Mouse (Mus musculus) gastrocnemius, postnatal 25 days (tissue): ENCODE results near the gene Slc9a3r2. TPM values are rescaled to one million over a fixed set of nuclear protein-coding genes. Genes with fewer than 3 reads are reported as not detected.

Experiments used
- DNase-seq: peaks from one replicate; pipeline ENCODE4 v3.0.0; 2022
- microRNA-seq, 2 experiments: library from miRNA; unstranded; fragments of <30 nt; microRNA quantifications; one replicate each; pipeline ENCODE4 v1.2.0; 2021; ENCODE audit warnings: borderline replicate concordance in 2 of 2
- total RNA-seq, 2 experiments: library from RNA; stranded (reverse); gene quantifications; 1 replicate in 1 of 2; 2 replicates in 1 of 2; pipeline ENCODE4 v1.2.3; 2021

Slc9a3r2 gene
- total RNA-seq, 2 experiments from 2014 or later, result 36.6 to 41.8 TPM

DNA sequence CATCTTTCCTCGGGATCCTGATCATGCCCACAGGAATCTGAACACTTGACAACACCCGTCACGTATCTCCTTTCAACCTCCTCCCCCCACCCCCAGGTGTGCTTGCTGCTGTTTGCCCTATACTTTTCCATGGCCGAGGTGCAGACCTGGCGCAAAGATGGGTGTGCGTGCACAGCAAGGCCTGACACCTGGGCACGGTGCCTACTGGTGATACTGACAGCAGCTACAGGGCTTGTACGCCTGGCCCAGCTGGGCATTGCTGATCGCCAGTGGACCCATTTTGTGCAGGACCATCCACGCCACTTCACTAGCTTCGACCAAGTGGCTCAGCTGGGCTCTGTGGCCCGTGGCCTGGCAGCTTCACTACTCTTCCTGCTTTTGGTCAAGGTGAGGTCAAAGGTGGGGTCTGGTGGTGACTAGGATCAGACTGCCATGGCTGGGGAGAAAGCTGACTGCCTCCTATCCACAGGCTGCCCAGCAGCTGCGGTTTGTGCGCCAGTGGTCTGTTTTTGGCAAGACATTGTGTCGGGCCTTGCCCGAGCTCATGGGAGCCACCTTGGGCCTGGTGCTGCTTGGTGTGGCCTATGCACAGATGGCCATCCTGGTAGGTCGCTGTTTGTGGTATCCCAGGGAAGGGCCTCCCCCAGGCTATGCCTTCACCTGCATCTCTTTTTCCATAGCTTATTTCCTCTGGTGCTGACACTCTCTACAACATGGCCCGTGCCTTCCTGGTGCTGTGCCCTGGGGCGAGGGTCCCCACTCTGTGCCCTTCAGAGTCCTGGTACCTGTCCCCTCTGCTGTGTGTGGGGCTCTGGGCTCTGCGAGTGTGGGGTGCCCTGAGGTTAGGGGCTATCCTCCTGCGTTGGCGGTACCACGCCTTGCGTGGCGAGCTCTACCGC lies 55.9 kb downstream of the Slc9a3r2 start:
- no peak for DNase-seq

DNA sequence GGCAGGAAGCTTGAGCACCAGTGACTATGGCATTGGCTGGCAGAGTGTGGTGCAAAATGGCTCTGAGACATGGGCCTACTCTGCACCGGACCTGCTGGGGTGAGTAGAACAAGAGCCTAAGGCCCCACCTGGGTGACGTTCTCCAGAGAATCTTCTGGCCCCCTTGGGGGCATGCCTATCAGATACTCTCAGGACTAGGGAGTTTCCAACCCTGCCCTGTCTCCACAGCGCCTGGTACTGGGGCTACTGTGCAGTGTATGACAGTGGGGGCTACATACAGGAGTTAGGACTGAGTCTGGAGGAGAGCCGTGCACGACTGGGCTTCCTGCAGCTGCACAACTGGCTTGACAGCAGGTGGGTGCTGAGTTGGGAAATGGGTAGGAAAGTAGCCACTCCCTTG lies 56.9 kb downstream of the Slc9a3r2 start:
- no peak for DNase-seq

DNA sequence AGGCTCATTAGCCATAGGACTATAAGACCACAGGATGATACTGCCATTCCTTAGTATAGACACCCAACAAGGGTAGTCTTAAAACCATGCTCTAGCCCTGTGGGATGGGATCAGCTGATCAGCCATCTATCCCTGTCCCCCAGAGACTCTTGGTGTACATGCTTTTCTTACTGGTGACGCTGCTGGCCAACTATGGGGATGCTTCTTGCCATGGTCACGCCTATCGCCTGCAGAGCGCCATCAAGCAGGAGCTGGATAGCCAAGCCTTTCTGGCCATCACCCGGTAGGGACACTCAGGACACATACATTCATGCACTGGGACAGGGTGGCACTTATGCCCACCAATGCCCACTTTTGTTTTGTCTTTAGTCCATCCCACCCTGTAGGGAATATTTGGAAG lies 58.4 kb downstream of the Slc9a3r2 start:
- DNase-seq, result no peak

DNA sequence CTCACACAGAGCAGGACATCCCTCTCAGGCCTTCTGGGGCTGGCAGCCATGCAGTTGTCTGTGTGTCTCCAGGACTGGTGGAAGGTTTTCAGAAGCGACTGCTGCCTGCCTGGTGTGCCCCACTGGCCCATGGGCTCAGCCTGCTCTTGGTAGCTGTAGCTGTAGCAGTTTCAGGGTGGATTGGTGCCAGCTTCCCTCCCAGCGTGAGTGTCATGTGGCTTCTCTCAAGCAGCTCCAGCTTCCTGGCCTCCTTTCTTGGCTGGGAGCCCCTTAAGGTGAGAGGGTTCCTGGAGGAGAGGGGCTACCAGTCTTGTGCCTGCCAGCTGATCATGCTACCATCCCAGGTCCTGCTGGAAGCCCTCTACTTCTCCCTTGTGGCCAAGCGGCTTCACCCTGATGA lies 59.2 kb downstream of the Slc9a3r2 start:
- no peak for DNase-seq

Small RNA genes within 50 kb of the gene (microRNA-seq; reads per million reads assigned to microRNA genes)
- 0 reads per million in 2 experiments for gene Gm24589

Other genes with a start within 250 kb of the Slc9a3r2 start
- 10 to 100 TPM; 47.3 to 50.6 TPM for gene Rnps1, start 235.8 kb downstream of the Slc9a3r2 start, total RNA-seq
- 100 to 1,000 TPM; 134 to 161 TPM for gene Eci1, start 223.7 kb downstream of the Slc9a3r2 start, total RNA-seq
- 1 to 10 TPM; 1.0 to 1.5 TPM for gene Dnase1l2, start 207.2 kb downstream of the Slc9a3r2 start, total RNA-seq
- 10 to 100 TPM in 1 of 2 experiments, 1 to 10 TPM in 1; 9.4 to 10.2 TPM for gene E4f1, start 180.0 kb downstream of the Slc9a3r2 start, total RNA-seq
- 10 to 100 TPM; 50.8 to 55.0 TPM for gene Pgp, start 179.9 kb downstream of the Slc9a3r2 start, total RNA-seq
- gene Bricd5, start 176.4 kb downstream of the Slc9a3r2 start, total RNA-seq, result not detected
- 10 to 100 TPM; 10.5 to 11.7 TPM for gene Mlst8, start 171.2 kb downstream of the Slc9a3r2 start, total RNA-seq
- under 1 TPM; 0.10 to 0.11 TPM for gene Caskin1, start 161.7 kb downstream of the Slc9a3r2 start, total RNA-seq
- 10 to 100 TPM; 33.2 to 36.7 TPM for gene Traf7, start 122.4 kb downstream of the Slc9a3r2 start, total RNA-seq
- gene Rab26, start 116.1 kb downstream of the Slc9a3r2 start, total RNA-seq, result under 1 TPM in 1 of 2 experiments, not detected in 1; 0.23 TPM
- gene Pkd1, start 100.5 kb downstream of the Slc9a3r2 start, total RNA-seq, result 10 to 100 TPM; 20.2 to 21.1 TPM
- gene Tsc2, start 17.7 kb downstream of the Slc9a3r2 start, total RNA-seq, result 10 to 100 TPM; 65.8 to 67.8 TPM
- 1 to 10 TPM; 2.6 to 4.2 TPM for gene Nthl1, start 17.6 kb downstream of the Slc9a3r2 start, total RNA-seq
- gene Npw, start 8.1 kb upstream of the Slc9a3r2 start, total RNA-seq, result not detected
- gene Zfp598, start 19.4 kb upstream of the Slc9a3r2 start, total RNA-seq, result 10 to 100 TPM; 17.7 to 20.2 TPM
- gene Syngr3, start 39.6 kb upstream of the Slc9a3r2 start, total RNA-seq, result not detected
- gene Gfer, start 45.8 kb upstream of the Slc9a3r2 start, total RNA-seq, result 10 to 100 TPM; 24.1 to 30.1 TPM
- under 1 TPM; 0.59 to 0.61 TPM for gene Noxo1, start 45.9 kb upstream of the Slc9a3r2 start, total RNA-seq
- gene Tbl3, start 57.3 kb upstream of the Slc9a3r2 start, total RNA-seq, result 10 to 100 TPM; 14.7 to 15.6 TPM
- not detected for gene Rnf151, start 67.7 kb upstream of the Slc9a3r2 start, total RNA-seq
- 100 to 1,000 TPM; 564 to 585 TPM for gene Rps2, start 67.8 kb upstream of the Slc9a3r2 start, total RNA-seq
- gene Ndufb10, start 74.2 kb upstream of the Slc9a3r2 start, total RNA-seq, result 100 to 1,000 TPM; 493 to 532 TPM
- 100 to 1,000 TPM; 723 to 775 TPM for gene Rpl3l, start 77.5 kb upstream of the Slc9a3r2 start, total RNA-seq
- gene Msrb1, start 86.3 kb upstream of the Slc9a3r2 start, total RNA-seq, result 100 to 1,000 TPM; 164 to 180 TPM
- gene Hs3st6, start 102.7 kb upstream of the Slc9a3r2 start, total RNA-seq, result not detected
- gene Meiob, start 154.0 kb upstream of the Slc9a3r2 start, total RNA-seq, result not detected
- 10 to 100 TPM; 73.3 to 77.5 TPM for gene Hagh, start 189.8 kb upstream of the Slc9a3r2 start, total RNA-seq
- gene Fahd1, start 200.0 kb upstream of the Slc9a3r2 start, total RNA-seq, result 10 to 100 TPM; 38.1 to 44.5 TPM
- 1 to 10 TPM; 3.8 to 4.4 TPM for gene Igfals, start 215.7 kb upstream of the Slc9a3r2 start, total RNA-seq
- 10 to 100 TPM; 10.2 to 13.1 TPM for gene Nubp2, start 236.0 kb upstream of the Slc9a3r2 start, total RNA-seq
- 10 to 100 TPM; 27.8 to 31.5 TPM for gene Spsb3, start 236.3 kb upstream of the Slc9a3r2 start, total RNA-seq
- gene Eme2, start 244.8 kb upstream of the Slc9a3r2 start, total RNA-seq, result 10 to 100 TPM in 1 of 2 experiments, 1 to 10 TPM in 1; 8.8 to 10.4 TPM
- 100 to 1,000 TPM in 1 of 2 experiments, 10 to 100 TPM in 1; 85.9 to 105 TPM for gene Mrps34, start 244.8 kb upstream of the Slc9a3r2 start, total RNA-seq
- 1 to 10 TPM; 7.7 to 9.8 TPM for gene Nme3, start 246.2 kb upstream of the Slc9a3r2 start, total RNA-seq